Comparison of ENCODE assay signal across 9 mouse cellular contexts in genomic region chr7:127768346-127768996, GRCm38 (mm10). TPM values are rescaled to one million over a fixed set of nuclear protein-coding genes. Genes with fewer than 3 reads are reported as not detected.
A peak's percentile ranks its signal among the peaks of the same experiment; 100 is the strongest.
DNase-seq lines count a peak whose midpoint lies in the region; ATAC-seq and TF ChIP-seq lines count a peak whose summit lies in the region.
"Had no signal": no experiment of that assay in that cellular context is flagged by ENCODE, and none has a peak within 500 bp of the region (broad histone marks: within the 10 kb centered on the region; RNA-seq: fewer than 3 reads in every experiment).

No protein-coding gene starts in this region.

- DNase-seq in adrenal gland, postnatal 10 days: peak; percentile 28
- DNase-seq in adrenal gland, adult 18-20 months (ENCODE audit: low spot score in 2 of 2): no peak
- DNase-seq in lung, adult 2 months: no peak
- DNase-seq in forebrain, postnatal 0 days: no peak
- DNase-seq in liver, embryonic 13.5 days: no peak
- DNase-seq in thymus, postnatal 36 days: peak; percentile 39 to 47
- no peak for DNase-seq in embryo, embryonic 9.5 days (ENCODE audit: extremely low spot score)

- H3K4me2 ChIP-seq in lung, embryonic 16.5 days (ENCODE audit: low read depth, low read length): no peak overlapping the region
- peak overlapping the region; percentile 69; the same call in 1 of the 2 replicates for H3K4me2 ChIP-seq in forebrain, postnatal 0 days (ENCODE audit: low read depth)
- peak overlapping the region; percentile 96 for H3K4me2 ChIP-seq in liver, embryonic 13.5 days

- TF ChIP-seq CTCF in lung, adult 2 months (IDR thresholded peaks at IDR 0.05; ENCODE audit: insufficient read depth, low read length): no peak
- peak; percentile 42 for TF ChIP-seq CTCF in forebrain, postnatal 0 days (IDR thresholded peaks at IDR 0.05; ENCODE audit: low read depth)

- peaks cover 23% of the 10 kb centered on the region for H3K36me3 ChIP-seq in lung, embryonic 16.5 days (ENCODE audit: control insufficient read depth, insufficient read depth, low read length)
- peaks cover 47% of the 10 kb centered on the region for H3K36me3 ChIP-seq in forebrain, postnatal 0 days (ENCODE audit: insufficient read depth)
- H3K36me3 ChIP-seq in liver, embryonic 13.5 days: peaks cover 8% of the 10 kb centered on the region

- TF ChIP-seq POLR2A in lung, adult 2 months (IDR thresholded peaks at IDR 0.05; ENCODE audit: borderline replicate concordance, extremely low read depth, low read depth, low read length): no peak

- ATAC-seq in lung, embryonic 16.5 days (ENCODE audit: low read depth): no peak
- ATAC-seq in forebrain, postnatal 0 days: no peak
- ATAC-seq in liver, embryonic 13.5 days (ENCODE audit: low read depth): no peak

- no peaks in the 10 kb centered on the region for H3K9me3 ChIP-seq in lung, embryonic 16.5 days (ENCODE audit: control insufficient read depth, low read length)
- no peaks in the 10 kb centered on the region for H3K9me3 ChIP-seq in forebrain, postnatal 0 days (ENCODE audit: low read length)
- no peaks in the 10 kb centered on the region for H3K9me3 ChIP-seq in liver, embryonic 13.5 days (replicated peaks)

- WGBS in lung, embryonic 16.5 days: 47% methylated on average over 13 of the region's 13 CpGs
- WGBS in lung, adult 2 months: 49% methylated on average over 13 of the region's 13 CpGs
- 42% methylated on average over 13 of the region's 13 CpGs for WGBS in forebrain, postnatal 0 days
- 50% methylated on average over 13 of the region's 13 CpGs for WGBS in liver, embryonic 13.5 days (ENCODE audit: insufficient replicate concordance)

- no peak overlapping the region for H3K4me3 ChIP-seq in lung, embryonic 16.5 days (ENCODE audit: low read length)
- H3K4me3 ChIP-seq in lung, adult 2 months (replicated peaks; ENCODE audit: extremely low read depth, low read depth, low read length): no peak overlapping the region
- H3K4me3 ChIP-seq in forebrain, postnatal 0 days (ENCODE audit: low read depth, low read length): no peak overlapping the region
- H3K4me3 ChIP-seq in liver, embryonic 13.5 days (replicated peaks): peak overlapping the region; percentile 73

- no peaks in the 10 kb centered on the region for H3K27me3 ChIP-seq in lung, embryonic 16.5 days (ENCODE audit: control insufficient read depth, insufficient read depth, low read depth, low read length)
- H3K27me3 ChIP-seq in forebrain, postnatal 0 days (ENCODE audit: insufficient read depth, low read length): no peaks in the 10 kb centered on the region
- H3K27me3 ChIP-seq in liver, embryonic 13.5 days: no peaks in the 10 kb centered on the region

- H3K27ac ChIP-seq in lung, embryonic 16.5 days (ENCODE audit: low read length): peak overlapping the region; percentile 1; the same call in 1 of the 2 replicates
- peak overlapping the region; percentile 79 for H3K27ac ChIP-seq in forebrain, postnatal 0 days (ENCODE audit: low read depth, low read length)
- peak overlapping the region; percentile 98 for H3K27ac ChIP-seq in liver, embryonic 13.5 days

- no peak overlapping the region for H3K9ac ChIP-seq in lung, embryonic 16.5 days (ENCODE audit: low read length)
- no peak overlapping the region for H3K9ac ChIP-seq in forebrain, postnatal 0 days
- H3K9ac ChIP-seq in liver, embryonic 13.5 days: peak overlapping the region; percentile 92

- peaks cover 13% of the 10 kb centered on the region for H3K4me1 ChIP-seq in lung, embryonic 16.5 days (replicated peaks; ENCODE audit: control insufficient read depth, insufficient read depth, low read length)
- H3K4me1 ChIP-seq in lung, adult 2 months (ENCODE audit: control insufficient read depth, insufficient read depth, low read length): peaks cover 3% of the 10 kb centered on the region; the same call in 1 of the 2 replicates
- H3K4me1 ChIP-seq in forebrain, postnatal 0 days (ENCODE audit: insufficient read depth): peaks cover 7% of the 10 kb centered on the region
- peaks cover 82% of the 10 kb centered on the region for H3K4me1 ChIP-seq in liver, embryonic 13.5 days (replicated peaks)

RNA-seq across cellular contexts. Expression of gene Orai3, which starts 1.1 kb away (rescaled TPM):
- 10 to 100 TPM; 31.5 to 32.0 TPM for total RNA-seq in adrenal gland, postnatal 10 days (2021)
- total RNA-seq in adrenal gland, adult 18-20 months (2021): 10 to 100 TPM; 28.5 to 30.7 TPM
- polyA plus RNA-seq in lung, embryonic 16.5 days (2015; fragmentation: Nextera tagmentation; extraction: Ambion mirVana): 29.1 and 32.7 TPM in 2 replicates
- polyA plus RNA-seq in lung, adult 2 months (2012; rRNA removed): 39.1 and 45.6 TPM in 2 replicates
- total RNA-seq in forebrain, postnatal 0 days (2014; rRNA removed): 19.0 and 19.4 TPM in 2 replicates
- polyA plus RNA-seq in forebrain, postnatal 0 days (2015; fragmentation: Nextera tagmentation; extraction: Ambion mirVana): 9.6 and 13.4 TPM in 2 replicates
- 11.2 and 11.4 TPM in 2 replicates for polyA plus RNA-seq in liver, embryonic 13.5 days (2015; fragmentation: Nextera tagmentation; extraction: Ambion mirVana)

RNA-seq across cellular contexts. Expression of gene Setd1a, which starts 8.0 kb away (rescaled TPM):
- total RNA-seq in adrenal gland, postnatal 10 days (2021): 10 to 100 TPM; 35.9 to 46.6 TPM
- 10 to 100 TPM; 30.3 to 40.4 TPM for total RNA-seq in adrenal gland, adult 18-20 months (2021)
- 13.8 and 18.1 TPM in 2 replicates for polyA plus RNA-seq in lung, embryonic 16.5 days (2015; fragmentation: Nextera tagmentation; extraction: Ambion mirVana)
- 10.8 and 15.6 TPM in 2 replicates for polyA plus RNA-seq in lung, adult 2 months (2012; rRNA removed)
- 18.2 and 20.7 TPM in 2 replicates for total RNA-seq in forebrain, postnatal 0 days (2014; rRNA removed)
- 13.2 and 13.7 TPM in 2 replicates for polyA plus RNA-seq in forebrain, postnatal 0 days (2015; fragmentation: Nextera tagmentation; extraction: Ambion mirVana)
- polyA plus RNA-seq in liver, embryonic 13.5 days (2015; fragmentation: Nextera tagmentation; extraction: Ambion mirVana): 8.4 and 9.0 TPM in 2 replicates

RNA-seq across cellular contexts. Expression of gene Gm49388, which starts 16.9 kb away (rescaled TPM):
- 1 to 10 TPM; 4.7 to 5.6 TPM for total RNA-seq in adrenal gland, postnatal 10 days (2021)
- total RNA-seq in adrenal gland, adult 18-20 months (2021): 1 to 10 TPM; 2.4 to 3.0 TPM
- polyA plus RNA-seq in lung, embryonic 16.5 days (2015; fragmentation: Nextera tagmentation; extraction: Ambion mirVana): not detected in 2 replicates
- not detected in 2 replicates for polyA plus RNA-seq in lung, adult 2 months (2012; rRNA removed)
- 0.05 TPM in 1 of 2 replicates, not detected in the other for total RNA-seq in forebrain, postnatal 0 days (2014; rRNA removed)
- not detected in 2 replicates for polyA plus RNA-seq in forebrain, postnatal 0 days (2015; fragmentation: Nextera tagmentation; extraction: Ambion mirVana)
- polyA plus RNA-seq in liver, embryonic 13.5 days (2015; fragmentation: Nextera tagmentation; extraction: Ambion mirVana): not detected in 2 replicates
- polyA plus RNA-seq: small intestine, adult 2 months had no signal

RNA-seq across cellular contexts. Expression of gene Fbxl19, which starts 24.1 kb away (rescaled TPM):
- total RNA-seq in adrenal gland, postnatal 10 days (2021): 10 to 100 TPM; 12.3 to 18.5 TPM
- 10 to 100 TPM; 10.7 to 14.4 TPM for total RNA-seq in adrenal gland, adult 18-20 months (2021)
- polyA plus RNA-seq in lung, embryonic 16.5 days (2015; fragmentation: Nextera tagmentation; extraction: Ambion mirVana): 3.1 and 3.8 TPM in 2 replicates
- 25.9 and 27.3 TPM in 2 replicates for polyA plus RNA-seq in lung, adult 2 months (2012; rRNA removed)
- total RNA-seq in forebrain, postnatal 0 days (2014; rRNA removed): 162 and 178 TPM in 2 replicates
- polyA plus RNA-seq in forebrain, postnatal 0 days (2015; fragmentation: Nextera tagmentation; extraction: Ambion mirVana): 6.9 and 7.9 TPM in 2 replicates
- polyA plus RNA-seq in liver, embryonic 13.5 days (2015; fragmentation: Nextera tagmentation; extraction: Ambion mirVana): 3.1 and 3.3 TPM in 2 replicates

RNA-seq across cellular contexts. Expression of gene Hsd3b7, which starts 31.9 kb away (rescaled TPM):
- total RNA-seq in adrenal gland, postnatal 10 days (2021): 10 to 100 TPM; 57.1 to 73.1 TPM
- total RNA-seq in adrenal gland, adult 18-20 months (2021): 10 to 100 TPM; 31.5 to 40.4 TPM
- 27.5 and 32.1 TPM in 2 replicates for polyA plus RNA-seq in lung, embryonic 16.5 days (2015; fragmentation: Nextera tagmentation; extraction: Ambion mirVana)
- 79.4 and 81.7 TPM in 2 replicates for polyA plus RNA-seq in lung, adult 2 months (2012; rRNA removed)
- 7.1 and 8.4 TPM in 2 replicates for total RNA-seq in forebrain, postnatal 0 days (2014; rRNA removed)
- polyA plus RNA-seq in forebrain, postnatal 0 days (2015; fragmentation: Nextera tagmentation; extraction: Ambion mirVana): 8.4 and 8.7 TPM in 2 replicates
- 37.8 and 39.3 TPM in 2 replicates for polyA plus RNA-seq in liver, embryonic 13.5 days (2015; fragmentation: Nextera tagmentation; extraction: Ambion mirVana)

Comparison
In these comparisons a context has a peak if more than half of its experiments do, and no peak if none do; other contexts are left out.
1. DNase-seq: peak in adrenal gland, postnatal 10 days (single experiment) and thymus, postnatal 36 days (2 of 2); none in adrenal gland, adult 18-20 months (0 of 2), lung, adult 2 months (single experiment), forebrain, postnatal 0 days (single experiment), liver, embryonic 13.5 days (single experiment) and embryo, embryonic 9.5 days (single experiment).
2. H3K27ac ChIP-seq: peak in every context shown above with its lines; median percentile 98 in liver, embryonic 13.5 days; 79 in forebrain, postnatal 0 days; 1 in lung, embryonic 16.5 days.